Mouse (Mus musculus): ENCODE results near the gene Zc3h7a. TPM values are rescaled to one million over a fixed set of nuclear protein-coding genes. Genes with fewer than 3 reads are reported as not detected.

Gene Zc3h7a
- total RNA-seq, 1 experiment from 2014 or later, result 63.3 TPM

DNA sequence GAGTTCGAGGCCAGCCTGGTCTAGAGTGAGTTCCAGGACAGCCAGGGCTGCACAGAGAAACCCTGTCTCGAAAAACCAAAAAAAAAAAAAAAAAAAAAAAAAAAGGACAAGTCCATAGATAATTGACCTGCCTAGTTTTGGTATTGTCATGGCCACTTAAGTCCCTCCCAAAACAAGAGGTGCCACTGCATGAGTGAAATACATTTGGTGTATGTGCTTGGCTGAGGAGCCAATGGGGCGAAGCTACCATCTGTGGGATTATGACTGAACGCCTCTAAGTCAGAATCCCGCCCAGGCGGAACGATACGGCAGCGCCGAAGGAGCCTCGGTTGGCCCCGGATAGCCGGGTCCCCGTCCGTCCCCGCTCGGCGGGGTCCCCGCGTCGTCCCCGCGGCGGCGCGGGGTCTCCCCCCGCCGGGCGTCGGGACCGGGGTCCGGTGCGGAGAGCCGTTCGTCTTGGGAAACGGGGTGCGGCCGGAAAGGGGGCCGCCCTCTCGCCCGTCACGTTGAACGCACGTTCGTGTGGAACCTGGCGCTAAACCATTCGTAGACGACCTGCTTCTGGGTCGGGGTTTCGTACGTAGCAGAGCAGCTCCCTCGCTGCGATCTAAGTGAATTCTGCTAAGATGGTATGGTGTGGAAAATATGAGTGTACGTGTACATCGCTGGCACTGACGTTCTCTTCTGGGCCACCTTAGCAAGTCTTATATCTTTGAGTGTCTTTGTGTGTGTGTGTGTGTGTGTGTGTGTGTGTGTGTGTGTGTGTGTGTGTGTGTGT is 32.3 kb downstream of the Zc3h7a start:
- DNase-seq, result peak; percentile 99

DNA sequence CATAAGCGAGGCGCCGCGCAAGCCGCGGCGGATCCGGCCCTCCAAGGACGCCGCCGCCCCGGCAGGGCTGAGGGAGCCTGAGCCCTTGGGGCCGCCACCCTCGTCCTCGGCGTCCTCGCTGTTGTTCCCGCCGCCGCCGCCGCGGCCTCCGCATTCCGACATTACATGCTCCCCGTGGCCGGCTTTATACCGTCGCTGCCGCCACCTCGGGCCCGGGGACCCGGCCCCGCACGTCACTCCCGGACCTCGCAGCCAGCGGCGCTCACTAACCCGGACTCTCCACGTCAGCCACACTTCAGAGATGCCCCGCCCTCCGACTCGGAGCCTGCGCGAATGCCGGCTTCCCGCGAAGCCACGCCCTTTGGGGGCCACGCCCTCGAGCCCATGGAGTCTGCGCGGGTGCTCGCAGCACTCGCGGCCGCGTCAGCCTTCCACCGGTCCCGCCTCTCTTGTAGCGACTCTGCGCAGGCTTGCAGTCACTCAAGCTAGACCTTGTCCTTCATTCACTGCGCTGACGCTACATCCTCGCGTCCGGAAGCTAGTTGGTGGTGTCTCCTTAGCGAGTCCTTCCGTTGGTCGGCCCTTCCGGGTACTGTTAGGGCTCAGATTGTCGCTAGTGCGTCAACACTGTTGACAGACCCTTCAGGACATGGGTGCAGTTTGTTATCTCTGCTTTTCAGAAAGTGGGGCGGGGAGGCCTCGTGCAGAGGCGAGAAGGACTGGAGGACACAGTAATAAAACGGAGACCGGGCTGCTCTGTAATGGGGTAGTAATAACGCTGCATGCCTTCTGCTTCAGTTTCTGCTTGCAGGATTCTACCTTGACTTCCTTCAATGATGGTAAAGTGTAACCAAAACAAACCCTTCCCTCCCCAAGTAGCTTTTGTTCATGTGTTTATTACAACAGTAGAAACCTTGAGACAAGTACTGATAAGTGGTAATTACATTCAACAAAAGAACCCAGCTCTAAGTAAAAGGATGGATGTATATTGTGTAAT is 41.5 kb downstream of the Zc3h7a start, which contains the start of gene Txndc11:
Txndc11 (minus strand) TSS at position 303 of the 997 bp plus-strand sequence.
- DNase-seq, result peak; percentile 100

DNA sequence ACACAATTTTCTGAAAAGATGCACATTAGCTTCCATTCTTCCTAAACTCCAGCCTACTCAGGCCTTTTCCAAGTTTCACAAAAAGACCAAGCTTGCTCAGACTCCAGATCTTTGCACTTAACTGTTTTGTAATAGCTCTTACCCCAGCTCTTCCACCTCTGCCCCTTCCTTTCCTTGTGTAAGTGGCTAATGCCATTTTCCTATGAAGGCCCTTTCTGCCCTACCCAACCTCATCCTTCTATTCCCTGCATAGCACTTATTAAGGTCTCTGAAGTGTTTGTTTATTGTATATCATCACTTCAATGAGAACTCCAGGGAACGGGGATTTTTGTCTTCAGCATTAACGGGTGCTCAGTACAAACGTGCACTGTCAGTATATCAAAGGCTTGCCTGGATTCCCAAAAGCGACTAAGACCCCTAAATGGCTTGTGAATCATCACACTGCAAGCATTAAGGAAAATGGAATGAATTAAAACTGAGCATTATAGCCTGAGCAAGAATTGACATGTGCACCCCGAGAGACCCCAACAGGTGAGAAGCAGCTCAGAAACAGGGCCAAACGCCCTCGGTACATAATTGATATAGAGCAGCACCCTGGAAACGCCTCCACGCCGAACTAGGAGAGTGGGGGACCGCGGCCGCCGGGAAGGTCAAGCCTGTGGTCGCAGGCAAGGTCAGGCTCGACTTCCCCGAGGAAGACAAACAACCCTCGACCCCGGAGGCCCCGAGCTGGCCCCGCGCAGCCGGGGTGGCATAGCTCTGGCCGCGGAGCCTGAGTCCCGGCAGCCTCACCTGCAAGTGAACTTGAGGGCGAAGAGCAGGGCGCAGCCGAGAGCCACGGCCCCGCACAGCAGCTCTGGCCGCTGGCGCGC is 42.5 kb downstream of the Zc3h7a start:
- no peak for DNase-seq

DNA sequence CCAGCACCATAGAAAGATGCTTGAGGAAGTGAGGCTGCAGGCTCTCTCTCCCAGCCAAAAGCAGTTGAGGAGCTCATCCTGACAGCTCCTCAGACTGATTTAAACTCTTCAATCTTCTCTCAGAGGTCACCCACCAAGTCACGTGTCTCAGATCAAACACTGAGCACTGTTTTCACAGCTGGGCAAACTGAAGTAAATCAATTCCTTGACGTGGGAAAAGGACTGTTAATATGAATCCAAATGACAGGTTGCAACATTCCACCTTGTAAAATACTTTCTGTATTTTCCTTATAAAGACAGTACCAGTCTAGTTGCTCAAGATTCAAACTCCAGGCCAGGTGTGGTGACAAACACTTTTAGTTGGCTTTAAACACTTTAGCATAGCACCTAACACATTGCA is 43.4 kb downstream of the Zc3h7a start:
- DNase-seq, result no peak

DNA sequence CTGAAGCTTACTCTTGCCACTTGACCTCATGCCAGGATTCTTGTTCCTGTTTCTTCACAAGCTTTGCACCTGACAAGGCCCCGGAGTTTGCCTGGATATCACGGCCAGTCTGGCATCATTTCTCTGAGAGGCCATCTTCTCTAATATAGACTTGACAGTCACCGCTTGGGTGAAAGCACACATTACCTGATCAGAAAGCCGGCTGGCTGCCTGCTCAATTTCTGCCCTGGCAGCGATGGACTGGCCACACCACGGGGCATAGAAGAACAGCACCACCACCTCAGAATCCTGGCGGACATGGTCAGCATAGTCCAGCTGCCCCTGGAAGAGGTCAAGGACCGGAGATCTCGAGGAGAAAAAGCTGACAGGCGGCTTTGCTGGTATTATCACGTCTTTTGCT is 47.9 kb downstream of the Zc3h7a start:
- DNase-seq, result no peak

DNA sequence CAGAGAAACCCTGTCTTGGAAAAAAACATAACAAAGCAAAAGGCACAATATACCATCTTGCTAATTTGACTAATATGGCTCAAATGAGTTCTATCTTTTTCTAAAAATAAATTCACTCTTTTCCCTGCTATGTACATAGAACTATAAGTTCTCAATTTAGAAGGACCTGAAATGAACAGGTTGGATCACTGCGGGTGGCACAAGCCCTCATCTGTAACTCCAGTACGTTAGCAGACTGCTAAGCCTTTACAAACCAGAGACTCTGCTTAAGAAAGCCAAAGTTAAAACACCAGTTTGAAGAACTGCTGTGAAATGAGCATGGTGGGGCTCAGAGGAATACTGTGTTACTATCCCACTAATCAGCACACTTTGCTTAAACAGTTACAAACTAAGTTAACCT is 50.8 kb downstream of the Zc3h7a start:
- no peak for DNase-seq

DNA sequence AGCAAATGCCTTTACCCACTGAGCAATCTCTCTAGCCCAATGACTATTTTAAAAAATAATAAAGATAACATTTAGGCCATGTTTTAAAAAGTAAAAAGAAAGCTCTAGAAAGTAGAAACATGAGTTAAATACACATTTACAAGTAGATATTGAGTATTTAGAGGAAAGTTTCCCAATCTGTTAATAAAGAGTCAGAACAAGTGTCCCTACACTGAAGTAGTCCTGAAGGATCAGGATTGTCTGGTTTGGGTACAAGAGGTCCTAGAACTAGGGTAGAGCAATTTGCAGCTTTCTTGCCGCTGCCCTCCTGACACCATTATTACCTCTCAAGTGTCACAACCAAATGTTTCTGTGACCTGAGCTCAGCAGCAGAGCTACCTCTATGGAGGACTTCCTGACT is 52.1 kb downstream of the Zc3h7a start:
- no peak for DNase-seq

DNA sequence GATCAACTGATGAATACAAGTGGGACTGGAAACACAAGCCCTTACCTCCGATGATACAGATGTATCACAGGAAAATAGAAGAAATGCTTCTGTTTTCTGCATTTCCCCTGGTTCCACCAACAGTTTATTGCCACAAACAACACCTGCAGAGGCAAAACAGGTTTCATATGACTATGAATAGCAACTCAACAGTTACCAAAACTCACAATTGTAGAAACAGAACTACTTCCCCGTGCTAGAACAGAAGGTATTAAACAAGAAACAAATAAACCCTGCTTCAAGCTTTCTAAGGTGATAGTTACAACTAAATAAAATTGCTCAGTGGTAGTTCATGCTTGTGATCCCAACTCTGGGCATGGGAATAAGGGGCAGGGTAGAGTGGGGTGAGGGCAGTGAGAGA is 53.6 kb downstream of the Zc3h7a start:
- DNase-seq, result no peak

DNA sequence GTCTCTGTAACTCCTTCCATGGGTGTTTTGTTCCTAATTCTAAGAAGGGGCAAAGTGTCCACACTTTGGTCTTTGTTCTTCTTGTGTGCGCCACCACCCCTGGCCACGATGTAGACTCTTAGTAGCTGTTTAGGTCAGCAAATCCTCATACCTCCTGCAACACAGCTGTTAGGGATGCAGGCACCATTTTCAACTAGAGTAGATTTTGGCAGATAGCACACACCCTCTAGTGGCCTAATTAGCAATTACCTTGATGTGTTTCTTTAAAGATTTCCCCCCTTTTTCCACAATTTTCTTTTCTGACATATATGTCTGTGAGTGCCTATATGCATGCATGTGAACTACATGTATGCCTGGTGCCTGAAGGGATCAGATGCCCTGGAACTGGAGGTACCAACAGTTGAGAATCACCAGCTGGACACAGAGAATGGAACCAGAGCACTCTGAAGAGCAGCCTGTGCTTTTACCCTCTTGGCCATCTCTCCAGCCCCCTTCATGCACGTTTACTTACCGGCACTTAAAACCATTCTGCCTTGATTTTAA is 66.9 kb downstream of the Zc3h7a start:
- no peak for DNase-seq

DNA sequence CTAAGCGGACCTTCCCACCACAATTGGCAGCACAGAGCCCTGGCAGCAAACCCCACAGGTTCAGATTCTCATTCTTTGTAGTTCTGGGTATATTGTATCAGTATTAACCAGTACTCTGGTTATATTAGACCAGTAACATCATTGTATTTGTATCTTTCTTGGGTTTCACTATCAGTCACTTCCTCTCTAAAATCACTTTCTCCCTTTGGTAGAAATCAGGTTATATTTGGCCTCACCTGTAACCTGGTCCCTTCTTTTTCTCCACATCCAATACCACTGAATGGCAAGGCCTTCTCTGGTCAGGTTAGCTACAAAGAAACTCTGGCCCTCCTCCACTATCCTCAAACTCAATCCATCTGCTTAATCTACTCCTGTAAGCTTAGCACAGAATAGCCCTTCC is 71.3 kb downstream of the Zc3h7a start:
- no peak for DNase-seq

DNA sequence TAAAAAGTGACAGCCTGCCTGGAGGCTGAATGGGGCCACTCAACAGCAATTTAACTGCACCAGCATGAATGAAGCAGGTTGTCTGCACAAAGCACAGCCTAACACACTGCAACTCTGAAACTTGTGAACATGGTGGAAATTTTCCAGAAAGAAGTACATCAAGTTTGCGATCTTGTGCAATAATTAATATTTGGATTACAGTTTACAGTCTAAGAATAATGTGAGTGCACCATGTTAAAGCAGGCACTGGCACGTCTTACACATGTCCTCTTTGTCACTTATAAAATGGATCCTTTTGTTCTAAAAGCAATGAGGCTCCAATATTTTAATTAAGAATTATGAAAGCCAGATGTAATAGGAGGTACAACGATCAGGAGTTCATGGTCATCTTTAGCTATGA is 78.9 kb downstream of the Zc3h7a start:
- DNase-seq, result no peak

DNA sequence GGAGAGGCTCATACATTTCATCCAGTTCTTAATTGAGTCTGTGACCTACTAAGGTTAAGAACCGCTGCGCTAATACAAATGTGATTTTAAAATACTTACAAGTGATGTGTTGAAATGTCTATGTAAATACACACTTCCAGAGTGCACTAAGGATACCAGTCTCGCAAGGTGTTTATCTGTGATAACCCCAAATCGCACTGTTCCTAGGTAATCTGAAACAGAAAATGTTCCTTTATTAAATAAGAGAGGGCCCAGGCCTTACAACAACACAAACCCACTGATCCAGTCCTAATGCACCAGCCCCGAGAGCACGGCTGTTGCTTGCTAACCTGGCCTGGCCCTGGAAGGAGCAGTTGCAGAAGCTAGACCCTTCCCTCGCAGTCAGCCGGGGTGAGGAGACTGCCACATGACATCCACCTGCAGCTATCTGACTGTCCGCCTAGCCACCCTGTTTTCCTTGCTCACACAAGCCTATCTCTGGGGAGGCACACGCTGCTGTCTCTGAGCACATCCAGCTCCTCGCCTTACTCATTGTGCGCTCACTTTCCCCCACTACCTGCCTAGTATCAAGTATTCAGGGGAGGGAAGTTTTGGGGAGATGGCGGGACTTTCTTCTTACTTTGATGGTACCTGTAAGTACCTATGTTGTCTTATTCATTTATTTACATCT is 82.3 kb downstream of the Zc3h7a start:
- DNase-seq, result no peak

DNA sequence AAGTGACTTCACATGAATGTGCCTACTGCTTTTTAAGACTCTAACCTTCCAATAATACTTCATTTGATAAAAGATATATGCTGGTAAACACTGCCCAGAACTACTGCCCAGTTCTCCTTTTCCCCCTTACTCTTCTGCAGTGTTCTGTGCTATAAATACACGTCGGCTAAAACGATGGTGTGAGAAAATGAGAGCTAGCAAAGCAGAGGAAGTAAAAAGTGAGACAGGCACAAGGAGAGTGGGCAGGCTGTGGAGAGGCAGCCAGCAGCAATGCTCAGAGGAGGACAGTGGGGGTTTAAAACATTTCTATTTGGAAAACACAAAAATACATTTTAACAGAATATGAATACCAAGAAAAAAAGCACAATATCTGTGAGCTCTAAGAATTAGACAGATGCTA is 83.7 kb downstream of the Zc3h7a start:
- no peak for DNase-seq

DNA sequence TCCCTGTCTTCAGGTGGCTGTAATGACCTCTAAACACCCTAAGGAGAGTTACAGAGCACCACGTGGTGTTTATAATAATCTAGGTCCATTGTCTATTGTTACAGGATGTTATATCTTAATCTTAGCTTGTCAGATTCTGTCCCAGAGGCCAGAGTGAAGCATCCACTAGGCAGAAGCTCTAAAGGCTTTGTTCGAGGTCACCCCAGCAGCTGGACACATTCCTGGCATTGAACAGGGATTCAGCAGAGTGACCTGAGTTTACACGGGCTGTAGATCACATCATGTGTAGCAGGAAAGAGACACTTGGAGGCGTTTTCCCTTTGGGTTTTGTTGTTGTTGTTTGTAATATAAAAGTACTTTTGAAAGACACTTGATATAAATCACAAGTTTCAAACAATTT is 84.1 kb downstream of the Zc3h7a start:
- peak; percentile 40 for DNase-seq

DNA sequence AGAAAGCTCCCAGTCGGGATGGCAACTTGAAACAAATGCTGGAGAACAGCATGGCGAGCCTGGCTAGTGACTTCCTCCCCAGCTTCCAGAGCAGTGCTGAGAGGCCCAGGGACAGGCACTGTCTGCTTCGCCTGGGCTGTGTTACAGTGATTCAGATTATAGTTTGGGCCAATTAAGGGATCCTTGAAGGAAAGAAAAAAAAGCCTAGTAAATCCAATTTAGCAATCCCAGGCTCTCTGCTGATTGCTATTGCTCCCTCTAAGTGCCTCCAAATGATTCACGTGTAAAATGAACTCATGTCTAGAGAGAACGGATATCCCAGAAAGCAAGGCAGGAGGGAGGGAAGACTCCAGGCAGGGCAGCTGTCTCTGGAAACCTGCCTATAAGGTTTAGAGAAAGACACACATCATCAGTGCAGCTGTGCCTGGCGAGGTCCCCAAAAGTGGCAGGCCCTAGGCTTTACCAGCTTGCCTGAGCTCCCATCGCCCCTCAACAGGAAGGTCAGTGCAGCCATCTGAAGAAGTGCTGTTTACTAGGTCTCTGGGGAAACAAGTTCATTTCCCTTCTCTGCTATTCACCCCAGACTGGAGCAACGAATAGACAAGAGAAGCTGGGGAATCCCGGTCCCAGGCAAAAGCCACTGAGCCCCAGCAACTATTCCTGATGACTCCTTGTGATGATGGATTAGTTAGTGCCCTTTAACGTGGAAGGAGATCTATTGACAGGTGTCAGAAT is 85.2 kb downstream of the Zc3h7a start:
- peak; percentile 19 for DNase-seq

DNA sequence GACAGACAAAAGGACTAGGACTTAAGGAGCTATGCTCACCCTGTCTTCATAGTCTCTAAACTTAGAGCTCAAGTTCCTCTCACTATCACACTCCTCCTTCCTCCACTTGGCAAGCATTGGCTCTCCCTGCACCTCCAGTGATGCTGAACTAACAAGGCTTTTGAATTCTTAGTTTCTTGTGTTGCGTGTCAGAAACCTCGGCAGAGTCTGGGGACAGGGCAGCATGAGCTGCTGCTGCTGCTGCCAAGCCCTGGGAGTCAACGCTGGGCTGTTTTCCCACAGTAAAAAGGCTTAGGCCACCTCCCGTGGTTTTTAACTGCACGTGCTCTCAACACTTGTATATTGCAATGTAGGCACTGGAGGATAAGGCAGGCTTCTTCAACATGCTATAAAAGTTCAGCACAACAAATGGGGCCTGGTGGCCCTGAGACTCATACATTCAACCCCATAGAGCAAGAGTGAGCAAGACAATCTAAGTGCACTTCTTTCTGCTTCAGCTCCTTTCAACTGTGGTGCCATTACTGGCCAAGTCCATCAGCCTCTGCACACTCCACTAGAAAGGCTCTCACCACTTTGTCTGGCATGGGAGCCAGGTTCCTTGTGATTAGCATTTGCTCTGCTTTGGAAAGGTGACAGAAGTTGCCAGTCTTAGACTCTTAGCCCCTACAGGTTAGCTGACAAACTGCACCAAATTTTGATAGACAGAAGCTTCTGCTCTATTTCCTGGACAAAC is 89.2 kb downstream of the Zc3h7a start:
- DNase-seq, result no peak

Data from adrenal gland, postnatal 14 days (tissue).